Mouse (Mus musculus) cerebellum, adult 2 months (tissue): ENCODE results near the gene Iqsec3. TPM values are rescaled to one million over a fixed set of nuclear protein-coding genes. Genes with fewer than 3 reads are reported as not detected.
A peak's percentile ranks its signal among the peaks of the same experiment; 100 is the strongest.

Experiments
- DNase-seq, 2 experiments: peaks; one replicate each; pipeline ENCODE4 v3.0.0; 2021
- H3K27ac ChIP-seq: fragments of 200-500 bp; 2 replicates; pipeline ENCODE4 v1.5.1; 2012; ENCODE audit warnings: low read length, control low read depth, inconsistent platforms; ENCODE audit not compliant: insufficient read depth
- H3K27me3 ChIP-seq: fragments of 200-500 bp; 2 replicates; pipeline ENCODE4 v1.6.1; 2012; ENCODE audit warnings: inconsistent platforms, mild to moderate bottlenecking, low read length, moderate library complexity; ENCODE audit not compliant: control insufficient read depth, insufficient read depth
- H3K4me1 ChIP-seq: fragments of 200-500 bp; 2 replicates; pipeline ENCODE4 v1.6.1; 2011; ENCODE audit warnings: low read length; ENCODE audit not compliant: control insufficient read depth, insufficient read depth
- H3K4me3 ChIP-seq: fragments of 200-500 bp; replicated peaks from 2 replicates; pipeline ENCODE3; 2011; ENCODE audit warnings: mild to moderate bottlenecking, low read depth, low read length, control low read depth; ENCODE audit not compliant: insufficient read depth
- CTCF ChIP-seq: fragments of 200-500 bp; IDR thresholded peaks from 2 replicates; pipeline ENCODE4 v1.5.1; 2011; ENCODE audit warnings: low read depth, mild to moderate bottlenecking, control low read depth, low read length, moderate library complexity, borderline replicate concordance; ENCODE audit not compliant: insufficient read depth
- POLR2A ChIP-seq: fragments of 200-500 bp; IDR thresholded peaks from 2 replicates; pipeline ENCODE4 v1.6.1; 2011; ENCODE audit warnings: low read length, control low read depth, borderline replicate concordance; ENCODE audit not compliant: insufficient read depth
- WGBS: fragments of 180-500 bp; shearing (Covaris S2); methylation state at CpG from one replicate; pipeline ENCODE4 v1.1.7; 2018; 5-methylcytosine and 5-hydroxymethylcytosine counted together
- polyA plus RNA-seq: library from polyadenylated mRNA; depleted of rRNA; stranded (reverse); fragments of >200 nt; gene quantifications from 2 replicates; pipeline ENCODE4 v1.2.3, GENCODE M21; 2012

Gene Iqsec3
- polyA plus RNA-seq, 1 experiment: 66.5 TPM

DNA sequence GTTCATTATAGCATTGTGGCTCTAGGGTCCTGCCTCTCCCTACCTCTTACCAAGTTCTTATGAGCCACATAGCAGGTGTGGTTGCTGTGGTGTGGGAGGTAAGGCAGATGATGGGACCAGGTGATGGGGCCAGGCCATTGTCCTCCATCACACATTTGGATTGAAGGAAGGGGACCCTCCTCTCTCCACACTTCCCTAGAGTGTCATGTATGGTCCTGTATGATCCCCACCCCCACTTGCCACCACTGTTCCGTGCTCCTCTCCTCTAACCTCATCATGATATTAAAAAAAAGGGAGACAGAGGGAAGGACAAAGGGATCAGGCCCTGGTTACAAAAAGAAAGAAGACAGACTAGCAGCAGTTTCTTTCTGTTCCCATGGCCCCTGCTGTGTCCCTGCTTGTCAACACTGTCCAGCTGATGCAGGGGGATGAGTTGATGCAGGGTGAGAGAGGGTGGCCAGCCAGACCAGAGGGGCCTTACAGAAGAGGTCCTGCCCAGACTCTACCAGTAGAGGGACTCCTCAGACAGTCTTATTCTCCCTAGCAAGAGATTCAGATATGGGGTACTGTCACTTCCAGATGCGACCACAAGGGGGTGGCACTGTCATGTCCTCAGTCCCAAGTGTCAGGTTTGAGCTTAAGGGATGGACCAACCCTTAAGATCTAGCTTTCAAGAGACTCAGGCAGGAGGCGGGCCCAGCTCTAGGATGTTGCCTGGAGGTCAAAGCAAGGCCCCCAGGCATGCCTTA lies 135.5 kb downstream of the Iqsec3 start:
- H3K27me3 ChIP-seq: no peaks in the 10 kb centered on the region; the same call in 1 of the 2 replicates
- peak; percentile 59 to 66 for DNase-seq
- WGBS: 12% methylated on average over 3 of the region's 3 CpGs
- H3K4me1 ChIP-seq: no peaks in the 10 kb centered on the region
- H3K4me3 ChIP-seq: no peak overlapping the region
- H3K27ac ChIP-seq: no peak overlapping the region
- TF ChIP-seq POLR2A (no peak), CTCF (peak; percentile 80)

DNA sequence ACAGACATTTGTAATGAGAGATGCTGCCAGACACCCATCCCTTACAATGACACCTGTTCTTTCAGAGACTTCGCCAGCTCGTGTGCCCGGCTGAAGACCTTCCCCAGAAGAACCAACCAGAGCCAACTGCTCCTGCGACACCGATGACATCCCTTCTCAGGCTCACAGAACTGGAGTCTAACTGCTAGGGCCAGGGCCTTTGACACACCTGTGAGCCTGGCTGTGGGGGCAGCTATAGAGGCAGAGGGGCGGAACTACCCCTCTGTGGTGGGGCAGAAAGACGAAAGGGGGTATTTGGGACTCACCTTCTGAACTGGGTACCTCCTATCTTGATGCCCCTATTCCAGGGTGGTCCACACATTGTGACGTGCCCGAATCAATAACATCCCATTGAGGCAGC lies 136.2 kb downstream of the Iqsec3 start:
- Histone ChIP-seq H3K27ac (no peak overlapping the region), H3K4me3 (no peak overlapping the region), H3K27me3 (no peaks in the 10 kb centered on the region; the same call in 1 of the 2 replicates), H3K4me1 (no peaks in the 10 kb centered on the region)
- WGBS: 65% methylated on average over 9 of the region's 9 CpGs
- DNase-seq: no peak
- no peak for TF ChIP-seq POLR2A
- TF ChIP-seq CTCF: no peak

- Histone ChIP-seq H3K4me3 (no peak overlapping the region), H3K27me3 (no peaks in the 10 kb centered on the region; the same call in 1 of the 2 replicates), H3K27ac (no peak overlapping the region), H3K4me1 (no peaks in the 10 kb centered on the region)
- TF ChIP-seq CTCF (no peak), POLR2A (no peak)
- no peak for DNase-seq
- 74% methylated on average over 8 of the region's 8 CpGs for WGBS
Observed at GRCm38 (mm10) chr6:121336558-121336957, 136.9 kb downstream of the Iqsec3 start.

GRCm38 (mm10) chr6:121335841-121336240 lies 137.6 kb downstream of the Iqsec3 start:
- no peak overlapping the region for H3K4me3 ChIP-seq
- no peak for DNase-seq
- H3K27ac ChIP-seq: no peak overlapping the region
- H3K27me3 ChIP-seq: peaks cover 1% of the 10 kb centered on the region; the same call in 1 of the 2 replicates
- TF ChIP-seq POLR2A: no peak
- TF ChIP-seq CTCF: no peak
- no peaks in the 10 kb centered on the region for H3K4me1 ChIP-seq
- 86% methylated on average over 9 of the region's 9 CpGs for WGBS

DNA sequence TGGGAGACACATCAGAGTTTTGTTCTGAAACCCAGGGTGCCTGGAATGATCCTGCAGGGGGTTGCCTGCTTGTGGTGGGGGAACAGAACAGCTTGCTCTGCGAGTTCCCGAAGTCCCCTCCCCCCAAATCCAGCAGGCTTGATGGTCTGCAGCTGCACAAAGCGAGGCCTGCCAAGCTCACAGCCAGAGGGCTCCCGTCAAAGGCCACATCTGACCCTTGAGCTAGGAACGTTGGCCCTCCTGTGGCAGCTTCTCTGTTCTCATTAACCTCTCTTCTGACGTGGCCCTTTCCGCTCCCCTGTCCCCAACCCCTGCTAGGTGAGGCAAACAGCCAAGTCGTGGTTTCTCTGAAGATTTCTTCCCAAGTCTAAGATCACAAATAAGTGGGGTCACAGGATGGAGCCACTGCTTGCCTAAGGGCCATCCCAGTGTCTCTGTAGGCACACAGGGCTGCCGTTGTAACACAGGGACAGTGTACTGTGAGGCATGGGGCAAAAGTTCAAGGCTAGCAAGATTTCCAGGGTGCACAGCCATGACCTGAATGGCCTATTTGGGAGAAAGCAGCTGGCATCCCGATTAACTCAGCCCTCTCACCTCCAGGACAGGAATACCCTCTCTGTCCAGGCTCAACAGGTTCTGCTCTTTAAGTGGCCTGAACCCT lies 143.5 kb downstream of the Iqsec3 start:
- 21% methylated on average over 10 of the region's 10 CpGs for WGBS
- TF ChIP-seq POLR2A: no peak
- no peak for TF ChIP-seq CTCF
- DNase-seq: peak in 1 of 2 experiments; percentile 36
- Histone ChIP-seq H3K4me3 (no peak overlapping the region), H3K27me3 (peaks cover 3% of the 10 kb centered on the region; the same call in 1 of the 2 replicates), H3K27ac (no peak overlapping the region), H3K4me1 (peaks cover 18% of the 10 kb centered on the region)

DNA sequence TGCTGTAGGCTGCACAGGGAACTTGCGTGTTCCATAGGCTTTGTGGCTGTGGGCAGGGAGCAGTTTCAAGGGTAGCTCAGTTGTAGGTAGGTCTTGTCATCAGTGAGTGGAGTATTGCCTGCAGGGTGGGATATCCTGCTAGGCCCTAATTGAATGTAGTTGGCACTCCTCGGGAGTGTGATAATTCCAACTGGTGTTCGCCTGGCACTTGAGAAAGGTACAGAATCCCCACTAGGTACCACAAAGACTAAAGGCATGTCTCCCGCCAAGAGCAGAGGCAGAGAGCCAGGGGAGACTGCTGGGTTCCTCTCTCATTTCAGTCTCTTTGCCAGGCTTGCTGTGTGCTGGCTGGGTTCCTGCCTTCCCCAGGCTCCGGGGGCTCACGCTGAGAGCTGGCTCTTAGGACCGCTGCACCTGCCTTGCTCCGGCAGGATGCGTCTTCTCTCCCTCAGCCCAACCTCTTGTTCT lies 145.0 kb downstream of the Iqsec3 start:
- peak; percentile 88 to 93 for DNase-seq
- H3K27ac ChIP-seq: no peak overlapping the region
- peaks cover 3% of the 10 kb centered on the region; the same call in 1 of the 2 replicates for H3K27me3 ChIP-seq
- H3K4me3 ChIP-seq: no peak overlapping the region
- peaks cover 18% of the 10 kb centered on the region for H3K4me1 ChIP-seq
- whole genome bisulfite sequencing: 10% methylated on average over 9 of the region's 9 CpGs
- TF ChIP-seq POLR2A: no peak
- TF ChIP-seq CTCF: no peak

DNA sequence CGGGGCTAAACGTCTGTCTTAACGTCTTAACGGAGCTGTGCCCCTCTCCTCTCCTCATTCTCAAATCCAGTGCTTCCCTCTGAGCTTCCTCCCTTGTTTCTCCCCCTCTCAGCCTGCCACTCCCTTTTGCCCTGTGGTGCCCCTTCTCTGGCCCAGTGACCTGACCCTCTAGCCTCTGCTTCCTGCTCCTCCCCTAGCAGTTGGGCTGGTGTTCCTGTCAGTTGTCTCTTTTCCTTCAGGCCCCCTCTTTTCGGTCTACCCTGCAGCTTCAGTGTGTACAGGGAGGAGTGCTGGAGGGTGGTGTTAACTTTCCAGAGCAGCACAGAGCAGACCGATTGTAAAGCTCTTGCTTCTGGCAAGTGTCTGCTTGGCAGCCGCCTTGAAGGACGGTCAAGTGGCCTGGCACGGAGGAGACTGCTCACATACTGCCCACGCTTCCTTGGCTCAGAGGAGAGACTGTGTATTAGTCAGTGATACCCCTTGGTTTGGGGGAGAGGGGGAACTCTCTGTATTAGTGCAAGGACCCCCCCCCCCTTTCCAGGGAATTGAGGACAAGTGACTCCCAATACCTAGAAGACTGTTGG lies 146.9 kb downstream of the Iqsec3 start:
- peaks cover 18% of the 10 kb centered on the region for H3K4me1 ChIP-seq
- 12% methylated on average over 10 of the region's 10 CpGs for WGBS
- H3K27me3 ChIP-seq: peaks cover 3% of the 10 kb centered on the region; the same call in 1 of the 2 replicates
- H3K27ac ChIP-seq: no peak overlapping the region
- DNase-seq: no peak
- TF ChIP-seq CTCF (no peak), POLR2A (no peak)
- no peak overlapping the region for H3K4me3 ChIP-seq

DNA sequence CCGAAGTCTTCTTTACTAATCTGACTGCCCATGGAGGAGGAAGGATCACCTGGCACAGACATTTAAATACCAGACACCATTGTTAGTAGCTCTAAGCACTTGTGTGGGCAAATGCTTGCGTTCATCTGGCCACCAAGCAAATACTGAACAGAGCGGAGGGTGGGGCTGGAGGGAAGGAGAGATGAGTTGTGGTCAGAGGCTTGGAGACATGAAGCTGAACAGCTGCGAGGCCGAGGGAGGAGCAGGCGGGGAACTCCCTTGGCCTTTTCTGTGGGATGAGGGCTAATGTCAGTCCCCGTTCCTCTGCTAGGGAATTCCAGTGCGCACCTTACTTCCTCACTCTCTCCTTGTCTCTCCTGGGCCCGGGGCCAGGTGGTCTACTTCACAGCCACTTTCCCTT lies 147.7 kb downstream of the Iqsec3 start:
- peaks cover 2% of the 10 kb centered on the region; the same call in 1 of the 2 replicates for H3K27me3 ChIP-seq
- peaks cover 18% of the 10 kb centered on the region for H3K4me1 ChIP-seq
- DNase-seq: no peak
- 40% methylated on average over 9 of the region's 9 CpGs for WGBS
- H3K4me3 ChIP-seq: no peak overlapping the region
- H3K27ac ChIP-seq: no peak overlapping the region
- TF ChIP-seq POLR2A: no peak
